Mouse (Mus musculus): ENCODE measurements around the gene Dclk2. TPM values are rescaled to one million over a fixed set of nuclear protein-coding genes. Genes with fewer than 3 reads are reported as not detected.

Gene Dclk2
- polyA plus RNA-seq (2015; fragmentation: Nextera tagmentation; extraction: Ambion mirVana), result 5.7 and 5.9 TPM in 2 replicates

DNA sequence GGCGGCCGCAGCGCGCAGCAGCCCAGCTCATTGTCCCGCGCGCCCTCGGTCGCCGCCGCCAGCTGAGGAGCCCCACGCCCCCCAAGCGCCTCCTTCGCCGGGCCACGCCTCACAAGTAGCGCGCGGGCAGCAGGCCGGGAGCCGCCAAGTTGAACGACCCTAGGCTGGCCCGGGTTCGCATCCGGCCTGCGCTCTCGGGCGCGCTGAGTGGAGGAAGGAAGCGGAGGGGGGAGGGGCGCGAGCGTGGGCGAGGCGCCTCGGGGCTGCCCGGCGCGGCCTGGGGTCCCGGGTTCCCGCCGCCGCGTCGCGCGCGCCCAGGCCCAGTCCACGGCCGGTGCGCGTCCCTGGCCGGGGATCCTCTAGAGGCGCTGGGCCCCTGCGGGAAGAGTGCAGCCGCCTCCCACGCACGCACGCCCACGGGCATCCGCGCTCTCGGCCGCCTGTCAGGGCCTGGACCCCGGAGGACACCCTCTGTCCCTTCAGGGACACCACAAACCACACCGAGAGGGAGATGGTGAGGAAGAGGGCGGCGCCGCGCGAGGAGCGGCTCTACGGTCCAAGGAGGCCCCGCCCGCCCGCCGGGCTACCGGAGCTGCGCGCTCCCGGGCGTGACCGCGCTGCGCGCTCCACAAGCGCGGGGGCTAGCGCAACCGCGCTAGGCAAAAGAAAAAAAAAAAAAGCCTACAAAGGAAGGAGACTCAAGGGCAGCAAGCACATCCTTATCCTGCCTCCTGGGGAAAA, at the start of gene Dclk2:
Dclk2 (minus strand) TSS at position 510 of the 741 bp plus-strand sequence.
- Histone ChIP-seq H3K27me3 (ENCODE audit: insufficient read depth, low read length) (peaks cover 28% of the 10 kb centered on the region), H3K9ac (replicated peaks) (peak within 1 kb of the TSS; percentile 58; the same call in 1 of the 2 replicates), H3K27ac (ENCODE audit: low read depth) (no peak within 1 kb of the TSS), H3K4me2 (ENCODE audit: low read depth, low read length) (peak within 1 kb of the TSS; percentile 89), H3K4me3 (ENCODE audit: low read depth, low read length) (peak within 1 kb of the TSS; percentile 60), H3K4me1 (ENCODE audit: insufficient read depth) (peaks cover 11% of the 10 kb centered on the region; the same call in 1 of the 2 replicates), H3K9me3 (ENCODE audit: low read length) (no peaks in the 10 kb centered on the region), H3K36me3 (replicated peaks; ENCODE audit: insufficient read depth, low read length) (no peaks in the 10 kb centered on the region)
- peak; percentile 62 for DNase-seq
- ATAC-seq, result peak; percentile 73
- under 1% methylated on average over 73 of the region's 91 CpGs for WGBS (ENCODE audit: insufficient replicate concordance)
- TF ChIP-seq CTCF (IDR thresholded peaks at IDR 0.05; ENCODE audit: low read depth) (no peak), EP300 (IDR thresholded peaks at IDR 0.05; ENCODE audit: low read depth) (no peak)

- H3K27ac ChIP-seq (ENCODE audit: low read depth), result no peak overlapping the region
- H3K27me3 ChIP-seq (ENCODE audit: insufficient read depth, low read length), result no peaks in the 10 kb centered on the region
- H3K4me3 ChIP-seq (ENCODE audit: low read depth, low read length), result no peak overlapping the region
- H3K36me3 ChIP-seq (replicated peaks; ENCODE audit: insufficient read depth, low read length), result no peaks in the 10 kb centered on the region
- H3K4me1 ChIP-seq (ENCODE audit: insufficient read depth), result no peaks in the 10 kb centered on the region
- H3K4me2 ChIP-seq (ENCODE audit: low read depth, low read length), result no peak overlapping the region
- no peak overlapping the region for H3K9ac ChIP-seq (replicated peaks)
- no peak for ATAC-seq
- H3K9me3 ChIP-seq (ENCODE audit: low read length), result no peaks in the 10 kb centered on the region
- 82% methylated on average over 17 of the region's 17 CpGs for WGBS (ENCODE audit: insufficient replicate concordance)
- no peak for TF ChIP-seq CTCF (IDR thresholded peaks at IDR 0.05; ENCODE audit: low read depth)
- TF ChIP-seq EP300 (IDR thresholded peaks at IDR 0.05; ENCODE audit: low read depth), result no peak
- no peak for DNase-seq
Observed at GRCm38 (mm10) chr3:86962665-86963435, 42.2 kb upstream of the Dclk2 start.

DNA sequence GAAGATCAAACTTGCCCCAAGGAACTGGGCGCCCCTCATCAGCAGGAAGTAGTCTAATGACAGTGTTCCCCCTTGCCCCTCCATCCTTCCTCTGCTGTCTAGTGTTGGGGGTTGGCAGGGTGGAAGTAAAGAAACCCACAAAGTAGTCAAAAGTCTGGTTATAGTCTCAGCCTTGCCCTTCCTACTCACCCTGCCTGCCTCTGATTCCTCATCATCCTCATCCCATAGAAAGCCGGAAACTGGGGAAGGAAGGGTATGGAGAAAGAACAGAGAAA, 40.7 kb upstream of the Dclk2 start:
- Histone ChIP-seq H3K27me3 (ENCODE audit: insufficient read depth, low read length) (no peaks in the 10 kb centered on the region), H3K4me2 (ENCODE audit: low read depth, low read length) (peak overlapping the region; percentile 36; the same call in 1 of the 2 replicates), H3K9ac (replicated peaks) (no peak overlapping the region), H3K36me3 (replicated peaks; ENCODE audit: insufficient read depth, low read length) (no peaks in the 10 kb centered on the region), H3K4me3 (ENCODE audit: low read depth, low read length) (no peak overlapping the region), H3K9me3 (ENCODE audit: low read length) (no peaks in the 10 kb centered on the region), H3K27ac (ENCODE audit: low read depth) (no peak overlapping the region), H3K4me1 (ENCODE audit: insufficient read depth) (no peaks in the 10 kb centered on the region)
- no peak for TF ChIP-seq CTCF (IDR thresholded peaks at IDR 0.05; ENCODE audit: low read depth)
- TF ChIP-seq EP300 (IDR thresholded peaks at IDR 0.05; ENCODE audit: low read depth), result no peak
- DNase-seq (no peak), ATAC-seq (no peak)
- 43% methylated on average over 2 of the region's 2 CpGs for WGBS (ENCODE audit: insufficient replicate concordance)

DNA sequence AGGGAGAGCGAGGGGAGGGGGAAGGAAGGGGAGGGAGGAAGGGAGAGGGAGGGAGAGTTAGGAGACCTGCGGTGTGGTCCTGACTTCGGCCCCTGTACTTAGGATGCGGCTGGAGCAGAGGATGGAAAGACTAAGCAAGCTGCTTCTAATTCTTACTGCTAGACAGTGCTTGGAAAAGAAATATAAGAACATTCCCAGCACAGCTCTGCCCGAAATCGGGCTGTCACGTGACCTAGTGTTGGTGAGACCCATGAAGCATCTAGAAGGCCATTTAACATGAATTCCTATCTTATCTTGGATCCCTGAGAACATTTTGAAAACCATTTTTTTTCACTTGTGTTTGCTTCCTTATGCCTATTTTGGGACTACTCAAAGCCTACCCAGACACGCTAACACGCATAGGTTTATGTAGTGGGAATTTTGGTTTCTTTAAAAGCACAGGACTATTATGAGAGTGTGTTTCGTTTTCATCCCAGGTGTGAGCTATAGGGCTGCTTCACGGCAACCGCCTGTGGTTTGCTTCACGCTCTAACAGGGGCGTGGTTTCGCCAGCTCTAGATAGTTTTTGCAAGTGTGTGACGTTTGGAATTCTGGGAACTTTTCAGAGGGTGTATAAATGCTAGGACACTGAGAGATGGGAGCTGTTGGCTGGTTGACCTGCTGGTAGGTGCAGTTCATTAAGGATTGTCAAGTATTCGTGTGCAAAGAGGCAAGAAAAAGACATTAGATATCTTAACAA, 40.2 kb upstream of the Dclk2 start:
- Histone ChIP-seq H3K36me3 (replicated peaks; ENCODE audit: insufficient read depth, low read length) (no peaks in the 10 kb centered on the region), H3K9me3 (ENCODE audit: low read length) (no peaks in the 10 kb centered on the region), H3K4me3 (ENCODE audit: low read depth, low read length) (no peak overlapping the region), H3K27me3 (ENCODE audit: insufficient read depth, low read length) (no peaks in the 10 kb centered on the region), H3K9ac (replicated peaks) (no peak overlapping the region), H3K4me1 (ENCODE audit: insufficient read depth) (no peaks in the 10 kb centered on the region), H3K4me2 (ENCODE audit: low read depth, low read length) (peak overlapping the region; percentile 36; the same call in 1 of the 2 replicates), H3K27ac (ENCODE audit: low read depth) (no peak overlapping the region)
- TF ChIP-seq CTCF (IDR thresholded peaks at IDR 0.05; ENCODE audit: low read depth) (no peak), EP300 (IDR thresholded peaks at IDR 0.05; ENCODE audit: low read depth) (no peak)
- DNase-seq, result no peak
- 51% methylated on average over 17 of the region's 17 CpGs for WGBS (ENCODE audit: insufficient replicate concordance)
- ATAC-seq, result no peak

GRCm38 (mm10) chr3:86959088-86959487, 38.4 kb upstream of the Dclk2 start:
- WGBS (ENCODE audit: insufficient replicate concordance), result 48% methylated on average over 7 of the region's 7 CpGs
- Histone ChIP-seq H3K4me2 (ENCODE audit: low read depth, low read length) (no peak overlapping the region), H3K4me1 (ENCODE audit: insufficient read depth) (no peaks in the 10 kb centered on the region), H3K27me3 (ENCODE audit: insufficient read depth, low read length) (no peaks in the 10 kb centered on the region), H3K4me3 (ENCODE audit: low read depth, low read length) (no peak overlapping the region), H3K9me3 (ENCODE audit: low read length) (no peaks in the 10 kb centered on the region), H3K36me3 (replicated peaks; ENCODE audit: insufficient read depth, low read length) (no peaks in the 10 kb centered on the region), H3K27ac (ENCODE audit: low read depth) (no peak overlapping the region), H3K9ac (replicated peaks) (no peak overlapping the region)
- DNase-seq (no peak), ATAC-seq (no peak)
- TF ChIP-seq EP300 (IDR thresholded peaks at IDR 0.05; ENCODE audit: low read depth), result no peak
- no peak for TF ChIP-seq CTCF (IDR thresholded peaks at IDR 0.05; ENCODE audit: low read depth)

- peaks cover 4% of the 10 kb centered on the region; the same call in 1 of the 2 replicates for H3K9me3 ChIP-seq (ENCODE audit: low read length)
- no peak for TF ChIP-seq EP300 (IDR thresholded peaks at IDR 0.05; ENCODE audit: low read depth)
- no peak for TF ChIP-seq CTCF (IDR thresholded peaks at IDR 0.05; ENCODE audit: low read depth)
- no peak overlapping the region for H3K4me3 ChIP-seq (ENCODE audit: low read depth, low read length)
- no peak overlapping the region for H3K4me2 ChIP-seq (ENCODE audit: low read depth, low read length)
- 52% methylated on average over 4 of the region's 4 CpGs for WGBS (ENCODE audit: insufficient replicate concordance)
- H3K27me3 ChIP-seq (ENCODE audit: insufficient read depth, low read length), result no peaks in the 10 kb centered on the region
- no peak overlapping the region for H3K27ac ChIP-seq (ENCODE audit: low read depth)
- H3K9ac ChIP-seq (replicated peaks), result no peak overlapping the region
- ATAC-seq (no peak), DNase-seq (no peak)
- H3K4me1 ChIP-seq (ENCODE audit: insufficient read depth), result no peaks in the 10 kb centered on the region
- no peaks in the 10 kb centered on the region for H3K36me3 ChIP-seq (replicated peaks; ENCODE audit: insufficient read depth, low read length)
Observed at GRCm38 (mm10) chr3:86955376-86955775, 34.7 kb upstream of the Dclk2 start.
